Mouse (Mus musculus) embryonic facial prominence, embryonic 15.5 days (tissue): ENCODE results near the gene Tbc1d23. TPM values are rescaled to one million over a fixed set of nuclear protein-coding genes. Genes with fewer than 3 reads are reported as not detected.

Experiments used
- ATAC-seq: fragments of 200-750 bp; cut with Nextera tagmentation; 2 replicates; pipeline ENCODE4 v1.8.0; 2017; ENCODE audit warnings: low read depth, moderate TSS enrichment; ENCODE audit not compliant: insufficient number of reproducible peaks, low FRiP score, low TSS enrichment
- H3K27ac ChIP-seq: fragments of 300-500 bp; sonication (generic); replicated peaks from 2 replicates; pipeline ENCODE4 v1.5.1; 2015; ENCODE audit warnings: mild to moderate bottlenecking, inconsistent platforms
- H3K27me3 ChIP-seq: fragments of 300-500 bp; sonication (generic); 2 replicates; pipeline ENCODE4 v1.6.1; 2015; ENCODE audit warnings: inconsistent platforms
- H3K36me3 ChIP-seq: fragments of 300-500 bp; sonication (generic); 2 replicates; pipeline ENCODE4 v1.6.1; 2015; ENCODE audit warnings: mild to moderate bottlenecking, inconsistent platforms
- H3K4me1 ChIP-seq: fragments of 300-500 bp; sonication (generic); 2 replicates; pipeline ENCODE4 v1.6.1; 2015; ENCODE audit warnings: inconsistent platforms
- H3K4me2 ChIP-seq: fragments of 300-500 bp; sonication (generic); replicated peaks from 2 replicates; pipeline ENCODE4 v1.6.1; 2015; ENCODE audit warnings: mild to moderate bottlenecking, inconsistent platforms
- H3K4me3 ChIP-seq: fragments of 300-500 bp; sonication (generic); replicated peaks from 2 replicates; pipeline ENCODE4 v1.5.1; 2015; ENCODE audit warnings: mild to moderate bottlenecking, inconsistent platforms
- H3K9ac ChIP-seq: fragments of 300-500 bp; sonication (generic); 2 replicates; pipeline ENCODE4 v1.6.1; 2015; ENCODE audit warnings: inconsistent platforms
- H3K9me3 ChIP-seq: fragments of 300-500 bp; sonication (generic); replicated peaks from 2 replicates; pipeline ENCODE4 v1.6.1; 2016; ENCODE audit warnings: inconsistent platforms
- WGBS: fragments of 180-500 bp; shearing (Covaris S2); methylation state at CpG from one replicate; pipeline ENCODE4 v1.1.7; 2015; 5-methylcytosine and 5-hydroxymethylcytosine counted together
- polyA plus RNA-seq: library from polyadenylated mRNA; unstranded; fragments of >200 nt; fragmentation: Nextera tagmentation; extraction: Ambion mirVana; gene quantifications from 2 replicates; pipeline ENCODE4 v1.2.1, GENCODE M21; 2015

Gene Tbc1d23
- polyA plus RNA-seq, 1 experiment from 2014 or later: 33.9 TPM

DNA sequence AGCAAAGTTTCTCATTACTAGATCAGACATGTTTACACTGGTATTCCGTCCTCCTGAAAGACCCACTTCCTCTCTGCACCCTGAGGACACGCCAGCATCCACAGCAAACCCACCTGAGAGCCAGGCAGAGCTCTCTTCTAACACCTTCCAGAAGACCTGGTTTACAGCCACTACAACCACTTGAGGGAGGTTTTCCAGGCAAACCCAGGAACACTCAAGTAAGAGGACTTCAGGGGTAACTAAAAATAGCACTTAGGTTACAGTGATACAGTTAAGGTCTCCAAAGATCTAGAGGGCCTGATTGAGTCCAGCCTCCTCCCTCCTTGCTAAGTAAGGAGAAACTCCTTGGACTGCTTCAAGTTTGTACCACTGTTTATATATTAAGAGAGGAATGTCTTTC lies 23.0 kb downstream of the Tbc1d23 start:
- no peak overlapping the region for H3K9ac ChIP-seq
- no peaks in the 10 kb centered on the region for H3K27me3 ChIP-seq
- no peak overlapping the region for H3K4me2 ChIP-seq
- H3K9me3 ChIP-seq: no peaks in the 10 kb centered on the region
- 73% methylated on average over 2 of the region's 2 CpGs for WGBS
- no peak overlapping the region for H3K4me3 ChIP-seq
- H3K4me1 ChIP-seq: no peaks in the 10 kb centered on the region
- H3K36me3 ChIP-seq: peaks cover 31% of the 10 kb centered on the region
- ATAC-seq: no peak
- no peak overlapping the region for H3K27ac ChIP-seq

GRCm38 (mm10) chr16:57197281-57197680 lies 34.0 kb downstream of the Tbc1d23 start:
- Histone ChIP-seq H3K27ac (no peak overlapping the region), H3K27me3 (no peaks in the 10 kb centered on the region), H3K36me3 (peaks cover 41% of the 10 kb centered on the region), H3K4me1 (no peaks in the 10 kb centered on the region), H3K4me3 (no peak overlapping the region), H3K9ac (no peak overlapping the region), H3K9me3 (no peaks in the 10 kb centered on the region), H3K4me2 (no peak overlapping the region)
- ATAC-seq: no peak
- WGBS: 73% methylated on average over 3 of the region's 3 CpGs

DNA sequence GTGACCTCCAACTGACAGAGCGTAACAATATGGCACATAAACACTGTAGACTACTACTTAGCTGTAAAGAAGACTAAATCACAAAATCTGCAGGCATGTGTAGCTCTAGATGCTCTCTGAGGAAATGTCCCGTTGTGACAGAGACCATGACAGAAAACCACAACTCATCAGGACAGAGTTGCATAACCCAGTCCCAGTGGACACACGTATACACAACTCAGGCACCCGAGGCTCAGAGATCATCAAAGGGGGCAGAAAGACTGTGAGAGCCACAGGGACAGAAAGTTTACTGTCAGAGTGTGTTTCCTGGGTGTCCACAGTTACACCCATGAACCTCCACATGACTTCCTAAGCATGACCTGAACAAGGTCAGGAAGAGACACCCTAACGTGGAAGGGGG lies 34.7 kb downstream of the Tbc1d23 start:
- H3K9me3 ChIP-seq: no peaks in the 10 kb centered on the region
- no peak overlapping the region for H3K4me2 ChIP-seq
- 88% methylated on average over 5 of the region's 5 CpGs for WGBS
- ATAC-seq: no peak
- no peaks in the 10 kb centered on the region for H3K4me1 ChIP-seq
- H3K27ac ChIP-seq: no peak overlapping the region
- H3K36me3 ChIP-seq: peaks cover 47% of the 10 kb centered on the region
- no peak overlapping the region for H3K4me3 ChIP-seq
- H3K9ac ChIP-seq: no peak overlapping the region
- H3K27me3 ChIP-seq: no peaks in the 10 kb centered on the region

- no peaks in the 10 kb centered on the region for H3K9me3 ChIP-seq
- no peaks in the 10 kb centered on the region for H3K27me3 ChIP-seq
- H3K27ac ChIP-seq: no peak overlapping the region
- no peak for ATAC-seq
- H3K4me1 ChIP-seq: no peaks in the 10 kb centered on the region
- no peak overlapping the region for H3K4me2 ChIP-seq
- H3K4me3 ChIP-seq: no peak overlapping the region
- WGBS: 91% methylated on average over 14 of the region's 14 CpGs
- H3K9ac ChIP-seq: no peak overlapping the region
- peaks cover 47% of the 10 kb centered on the region for H3K36me3 ChIP-seq
Measured at GRCm38 (mm10) chr16:57191214-57191613, 40.1 kb downstream of the Tbc1d23 start.

GRCm38 (mm10) chr16:57190390-57190789 lies 40.9 kb downstream of the Tbc1d23 start:
- no peak for ATAC-seq
- Histone ChIP-seq H3K9me3 (no peaks in the 10 kb centered on the region), H3K27ac (no peak overlapping the region), H3K9ac (no peak overlapping the region), H3K4me2 (no peak overlapping the region), H3K4me3 (no peak overlapping the region), H3K4me1 (no peaks in the 10 kb centered on the region), H3K27me3 (no peaks in the 10 kb centered on the region), H3K36me3 (peaks cover 51% of the 10 kb centered on the region)
- WGBS: 91% methylated on average over 8 of the region's 8 CpGs

GRCm38 (mm10) chr16:57189493-57189892 lies 41.8 kb downstream of the Tbc1d23 start:
- no peak overlapping the region for H3K9ac ChIP-seq
- 86% methylated on average over 2 of the region's 2 CpGs for WGBS
- no peak overlapping the region for H3K4me3 ChIP-seq
- no peaks in the 10 kb centered on the region for H3K4me1 ChIP-seq
- no peaks in the 10 kb centered on the region for H3K9me3 ChIP-seq
- H3K27me3 ChIP-seq: no peaks in the 10 kb centered on the region
- ATAC-seq: no peak
- H3K27ac ChIP-seq: no peak overlapping the region
- no peak overlapping the region for H3K4me2 ChIP-seq
- H3K36me3 ChIP-seq: peaks cover 45% of the 10 kb centered on the region

GRCm38 (mm10) chr16:57186618-57187017 lies 44.7 kb downstream of the Tbc1d23 start:
- Histone ChIP-seq H3K27ac (no peak overlapping the region), H3K36me3 (peaks cover 58% of the 10 kb centered on the region)

DNA sequence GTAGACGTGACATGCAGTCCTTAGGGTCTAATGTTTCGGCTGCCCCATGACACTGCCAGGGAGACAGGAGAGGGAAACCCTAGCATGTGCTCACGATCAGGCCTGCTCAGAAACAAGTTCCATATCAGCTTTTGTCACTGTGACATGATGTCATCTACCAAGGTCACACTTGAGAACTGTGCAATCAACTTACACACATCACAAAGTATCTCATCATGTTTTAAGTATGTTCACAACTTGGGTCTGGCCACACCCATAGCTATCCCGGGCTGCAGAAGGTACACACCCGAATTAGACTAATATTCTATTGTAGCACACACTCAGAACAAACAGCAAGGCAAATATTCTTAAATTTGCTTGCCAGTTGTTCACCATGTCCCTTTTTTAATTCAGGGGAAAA lies 49.3 kb downstream of the Tbc1d23 start:
- Histone ChIP-seq H3K9ac (no peak overlapping the region), H3K36me3 (peaks cover 53% of the 10 kb centered on the region), H3K4me3 (no peak overlapping the region), H3K27ac (no peak overlapping the region), H3K4me2 (no peak overlapping the region), H3K4me1 (no peaks in the 10 kb centered on the region), H3K27me3 (no peaks in the 10 kb centered on the region), H3K9me3 (no peaks in the 10 kb centered on the region)
- ATAC-seq: no peak
- WGBS: 83% methylated on average over 5 of the region's 5 CpGs

More at GRCm38 (mm10) chr16:57186618-57187017, 44.7 kb downstream of the Tbc1d23 start:
- H3K9me3 ChIP-seq: no peaks in the 10 kb centered on the region
- H3K9ac ChIP-seq: no peak overlapping the region
- no peak for ATAC-seq
- 93% methylated on average over 4 of the region's 4 CpGs for WGBS
- no peaks in the 10 kb centered on the region for H3K27me3 ChIP-seq
- H3K4me3 ChIP-seq: no peak overlapping the region
- H3K4me1 ChIP-seq: no peaks in the 10 kb centered on the region
- no peak overlapping the region for H3K4me2 ChIP-seq

GRCm38 (mm10) chr16:57181180-57181579 lies 50.1 kb downstream of the Tbc1d23 start:
- Histone ChIP-seq H3K9ac (no peak overlapping the region), H3K27me3 (no peaks in the 10 kb centered on the region), H3K4me2 (no peak overlapping the region), H3K4me3 (no peak overlapping the region), H3K4me1 (no peaks in the 10 kb centered on the region), H3K27ac (no peak overlapping the region), H3K9me3 (no peaks in the 10 kb centered on the region), H3K36me3 (peaks cover 59% of the 10 kb centered on the region)
- WGBS: 74% methylated on average over 11 of the region's 11 CpGs
- no peak for ATAC-seq

GRCm38 (mm10) chr16:57177664-57178063 lies 53.6 kb downstream of the Tbc1d23 start:
- Histone ChIP-seq H3K9ac (no peak overlapping the region), H3K4me2 (no peak overlapping the region), H3K27ac (no peak overlapping the region), H3K27me3 (no peaks in the 10 kb centered on the region), H3K4me1 (no peaks in the 10 kb centered on the region), H3K36me3 (peaks cover 45% of the 10 kb centered on the region), H3K4me3 (no peak overlapping the region), H3K9me3 (no peaks in the 10 kb centered on the region)
- ATAC-seq: no peak
- WGBS: 86% methylated on average over 10 of the region's 10 CpGs

DNA sequence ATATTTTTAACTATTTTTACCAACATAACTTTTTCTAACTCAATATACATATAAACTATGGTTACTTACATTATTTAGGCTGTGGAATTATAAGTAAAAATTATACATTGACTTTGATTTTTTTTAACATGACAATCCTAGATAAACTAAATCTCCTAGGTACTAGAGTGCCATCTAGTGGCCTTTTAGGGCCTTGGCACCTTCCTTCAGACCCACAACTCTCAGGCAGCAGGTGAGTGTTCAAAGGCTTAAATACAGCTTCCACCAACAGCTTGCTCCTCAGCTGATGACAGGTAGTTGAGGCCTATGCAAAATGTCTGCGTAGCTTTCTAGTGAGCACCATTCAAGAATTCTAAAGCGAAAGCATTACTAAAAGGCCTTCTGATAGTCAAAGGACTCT lies 54.0 kb downstream of the Tbc1d23 start:
- whole genome bisulfite sequencing: 63% methylated on average over 2 of the region's 2 CpGs
- ATAC-seq: no peak

GRCm38 (mm10) chr16:57176276-57176675 lies 55.0 kb downstream of the Tbc1d23 start:
- WGBS: 89% methylated on average over 7 of the region's 7 CpGs
- no peak for ATAC-seq

More for the DNA sequence above, 54.0 kb downstream of the Tbc1d23 start:
- Histone ChIP-seq H3K27ac (no peak overlapping the region), H3K4me2 (no peak overlapping the region), H3K9me3 (no peaks in the 10 kb centered on the region), H3K9ac (no peak overlapping the region), H3K4me1 (no peaks in the 10 kb centered on the region), H3K4me3 (no peak overlapping the region), H3K27me3 (no peaks in the 10 kb centered on the region), H3K36me3 (peaks cover 45% of the 10 kb centered on the region)

More at GRCm38 (mm10) chr16:57176276-57176675, 55.0 kb downstream of the Tbc1d23 start:
- no peak overlapping the region for H3K4me2 ChIP-seq
- no peak overlapping the region for H3K9ac ChIP-seq
- H3K4me1 ChIP-seq: no peaks in the 10 kb centered on the region
- peaks cover 39% of the 10 kb centered on the region for H3K36me3 ChIP-seq
- no peaks in the 10 kb centered on the region for H3K27me3 ChIP-seq
- H3K27ac ChIP-seq: no peak overlapping the region
- no peak overlapping the region for H3K4me3 ChIP-seq
- no peaks in the 10 kb centered on the region for H3K9me3 ChIP-seq
